Mouse (Mus musculus): ENCODE results near the gene Elmod3. TPM values are rescaled to one million over a fixed set of nuclear protein-coding genes. Genes with fewer than 3 reads are reported as not detected.

Gene Elmod3
- polyA plus RNA-seq (2015; fragmentation: Nextera tagmentation; extraction: Ambion mirVana): 16.9 and 17.0 TPM in 2 replicates

DNA sequence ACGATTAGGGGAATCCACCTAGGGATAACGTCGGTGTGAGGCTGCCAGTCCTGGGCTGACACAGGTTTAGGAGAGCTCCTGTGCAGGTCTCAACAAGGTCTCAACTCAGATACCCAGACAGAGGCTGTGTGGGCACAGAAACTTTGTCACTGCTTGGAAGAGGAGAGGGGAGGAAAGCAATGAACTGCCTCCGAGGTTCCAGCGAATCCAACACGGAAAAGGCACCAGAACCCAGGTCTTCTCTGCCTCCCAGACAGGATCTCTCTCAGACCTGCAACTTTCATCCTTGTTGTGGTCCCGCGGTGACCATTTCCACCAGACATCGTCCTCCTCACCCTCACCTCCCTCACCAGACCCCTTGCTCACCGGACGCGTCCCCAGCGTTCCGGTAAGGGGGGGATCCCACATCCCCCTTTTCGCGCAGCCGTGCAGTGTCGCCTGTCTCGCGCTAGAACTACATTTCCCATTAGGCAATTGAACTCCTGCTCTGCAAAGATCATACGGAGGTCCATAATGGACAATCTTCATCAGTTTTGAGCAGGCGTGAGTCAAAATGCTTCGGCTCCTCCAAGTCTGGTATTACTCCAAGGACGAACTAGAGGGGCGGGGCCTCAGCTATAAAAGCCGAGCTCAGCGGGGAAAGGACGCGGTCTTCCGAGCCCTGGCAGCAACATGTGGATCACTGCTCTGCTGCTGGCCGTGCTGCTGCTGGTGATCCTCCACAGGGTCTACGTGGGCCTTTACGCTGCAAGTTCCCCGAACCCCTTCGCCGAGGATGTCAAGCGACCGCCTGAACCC, at the start of gene Elmod3, which contains the start of gene Retsat:
Gene Elmod3 (minus strand): TSS at position 458 of the 798 bp plus-strand sequence.
Gene Retsat (plus strand): TSS at position 520 of the 798 bp plus-strand sequence.
- peak; percentile 95 for ATAC-seq
- WGBS: 1% methylated on average over 38 of the region's 38 CpGs

GRCm38 (mm10) chr6:72647383-72647820, 49.2 kb upstream of the Elmod3 start:
- WGBS: 49% methylated on average over 10 of the region's 10 CpGs
- no peaks in the 10 kb centered on the region for H3K36me3 ChIP-seq (ENCODE audit: control insufficient read depth, insufficient read depth)

More for the DNA sequence above, at the start of gene Elmod3, which contains the start of gene Retsat:
- peak within 1 kb of the TSS; percentile 60 for H3K27ac ChIP-seq (ENCODE audit: low read length)
- H3K27me3 ChIP-seq (replicated peaks; ENCODE audit: control insufficient read depth, insufficient read depth, low read length): no peaks in the 10 kb centered on the region
- H3K4me3 ChIP-seq (replicated peaks; ENCODE audit: low read length): peak within 1 kb of the TSS; percentile 72
- H3K4me2 ChIP-seq (ENCODE audit: low read length): peak within 1 kb of the TSS; percentile 72
- H3K36me3 ChIP-seq (ENCODE audit: control insufficient read depth, insufficient read depth): no peaks in the 10 kb centered on the region
- peak within 1 kb of the TSS; percentile 74 for H3K9ac ChIP-seq (replicated peaks; ENCODE audit: low read depth, low read length)
- H3K9me3 ChIP-seq (ENCODE audit: control insufficient read depth, low read length): no peaks in the 10 kb centered on the region
- peaks cover 15% of the 10 kb centered on the region for H3K4me1 ChIP-seq (replicated peaks; ENCODE audit: control insufficient read depth, insufficient read depth, low read length)

GRCm38 (mm10) chr6:72645364-72645763, 47.2 kb upstream of the Elmod3 start:
- Histone ChIP-seq H3K4me1 (replicated peaks; ENCODE audit: control insufficient read depth, insufficient read depth, low read length) (0 out of 2 replicates have a peak, but pooled peaks cover 2% of the 10 kb centered on the region), H3K9me3 (ENCODE audit: control insufficient read depth, low read length) (no peaks in the 10 kb centered on the region), H3K27ac (ENCODE audit: low read length) (no peak overlapping the region), H3K36me3 (ENCODE audit: control insufficient read depth, insufficient read depth) (no peaks in the 10 kb centered on the region), H3K4me3 (replicated peaks; ENCODE audit: low read length) (no peak overlapping the region), H3K4me2 (ENCODE audit: low read length) (no peak overlapping the region), H3K27me3 (replicated peaks; ENCODE audit: control insufficient read depth, insufficient read depth, low read length) (no peaks in the 10 kb centered on the region), H3K9ac (replicated peaks; ENCODE audit: low read depth, low read length) (no peak overlapping the region)
- WGBS: 18% methylated on average over 7 of the region's 7 CpGs
- ATAC-seq: peak; percentile 84

More at GRCm38 (mm10) chr6:72647383-72647820, 49.2 kb upstream of the Elmod3 start:
- H3K27me3 ChIP-seq (replicated peaks; ENCODE audit: control insufficient read depth, insufficient read depth, low read length): no peaks in the 10 kb centered on the region
- H3K4me3 ChIP-seq (replicated peaks; ENCODE audit: low read length): no peak overlapping the region
- H3K9ac ChIP-seq (replicated peaks; ENCODE audit: low read depth, low read length): no peak overlapping the region
- 0 out of 2 replicates have a peak, but pooled peaks cover 2% of the 10 kb centered on the region for H3K4me1 ChIP-seq (replicated peaks; ENCODE audit: control insufficient read depth, insufficient read depth, low read length)
- no peak overlapping the region for H3K27ac ChIP-seq (ENCODE audit: low read length)
- H3K9me3 ChIP-seq (ENCODE audit: control insufficient read depth, low read length): no peaks in the 10 kb centered on the region
- ATAC-seq: peak; percentile 70
- H3K4me2 ChIP-seq (ENCODE audit: low read length): no peak overlapping the region

GRCm38 (mm10) chr6:72644576-72644975, 46.4 kb upstream of the Elmod3 start:
- no peak overlapping the region for H3K9ac ChIP-seq (replicated peaks; ENCODE audit: low read depth, low read length)
- H3K4me1 ChIP-seq (replicated peaks; ENCODE audit: control insufficient read depth, insufficient read depth, low read length): 0 out of 2 replicates have a peak, but pooled peaks cover 2% of the 10 kb centered on the region
- no peak overlapping the region for H3K27ac ChIP-seq (ENCODE audit: low read length)
- no peak overlapping the region for H3K4me2 ChIP-seq (ENCODE audit: low read length)
- 53% methylated on average over 4 of the region's 4 CpGs for WGBS
- H3K36me3 ChIP-seq (ENCODE audit: control insufficient read depth, insufficient read depth): no peaks in the 10 kb centered on the region
- H3K4me3 ChIP-seq (replicated peaks; ENCODE audit: low read length): no peak overlapping the region
- H3K9me3 ChIP-seq (ENCODE audit: control insufficient read depth, low read length): no peaks in the 10 kb centered on the region
- no peaks in the 10 kb centered on the region for H3K27me3 ChIP-seq (replicated peaks; ENCODE audit: control insufficient read depth, insufficient read depth, low read length)
- ATAC-seq: no peak

GRCm38 (mm10) chr6:72641218-72641954, 43.2 kb upstream of the Elmod3 start:
- no peak overlapping the region for H3K27ac ChIP-seq (ENCODE audit: low read length)
- no peaks in the 10 kb centered on the region for H3K9me3 ChIP-seq (ENCODE audit: control insufficient read depth, low read length)
- H3K4me2 ChIP-seq (ENCODE audit: low read length): no peak overlapping the region
- H3K4me3 ChIP-seq (replicated peaks; ENCODE audit: low read length): no peak overlapping the region
- H3K9ac ChIP-seq (replicated peaks; ENCODE audit: low read depth, low read length): no peak overlapping the region
- no peaks in the 10 kb centered on the region for H3K27me3 ChIP-seq (replicated peaks; ENCODE audit: control insufficient read depth, insufficient read depth, low read length)
- no peak for ATAC-seq
- 0 out of 2 replicates have a peak, but pooled peaks cover 2% of the 10 kb centered on the region for H3K4me1 ChIP-seq (replicated peaks; ENCODE audit: control insufficient read depth, insufficient read depth, low read length)
- 88% methylated on average over 18 of the region's 18 CpGs for WGBS
- H3K36me3 ChIP-seq (ENCODE audit: control insufficient read depth, insufficient read depth): no peaks in the 10 kb centered on the region

DNA sequence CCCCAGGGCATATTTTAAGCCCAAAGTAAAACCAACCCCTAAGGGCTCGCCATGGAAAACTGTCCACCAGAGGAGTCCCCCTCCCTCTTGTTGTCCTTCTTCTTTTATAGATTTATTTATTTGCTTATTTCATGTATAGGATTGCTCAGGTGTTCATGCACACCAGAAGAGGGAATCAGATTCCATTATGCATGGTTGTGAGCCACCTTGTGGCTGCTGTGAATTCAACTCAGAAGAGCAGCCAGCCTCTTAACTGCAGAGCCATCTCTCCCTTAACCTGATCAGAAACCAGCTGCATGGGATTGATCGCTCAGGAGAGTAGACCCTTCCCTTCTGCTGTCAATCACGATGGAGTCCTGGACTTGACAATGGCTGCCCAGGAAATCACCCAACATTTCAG, 38.7 kb upstream of the Elmod3 start:
- no peak overlapping the region for H3K9ac ChIP-seq (replicated peaks; ENCODE audit: low read depth, low read length)
- H3K4me2 ChIP-seq (ENCODE audit: low read length): no peak overlapping the region
- H3K27ac ChIP-seq (ENCODE audit: low read length): no peak overlapping the region
- H3K4me1 ChIP-seq (replicated peaks; ENCODE audit: control insufficient read depth, insufficient read depth, low read length): no peaks in the 10 kb centered on the region; the same call in 1 of the 2 replicates
- H3K36me3 ChIP-seq (ENCODE audit: control insufficient read depth, insufficient read depth): no peaks in the 10 kb centered on the region
- WGBS: 92% methylated on average over 3 of the region's 3 CpGs
- ATAC-seq: 0 out of 2 replicates have a peak, but pooled peaks have one; percentile 33
- H3K4me3 ChIP-seq (replicated peaks; ENCODE audit: low read length): no peak overlapping the region
- no peaks in the 10 kb centered on the region for H3K27me3 ChIP-seq (replicated peaks; ENCODE audit: control insufficient read depth, insufficient read depth, low read length)
- H3K9me3 ChIP-seq (ENCODE audit: control insufficient read depth, low read length): no peaks in the 10 kb centered on the region

DNA sequence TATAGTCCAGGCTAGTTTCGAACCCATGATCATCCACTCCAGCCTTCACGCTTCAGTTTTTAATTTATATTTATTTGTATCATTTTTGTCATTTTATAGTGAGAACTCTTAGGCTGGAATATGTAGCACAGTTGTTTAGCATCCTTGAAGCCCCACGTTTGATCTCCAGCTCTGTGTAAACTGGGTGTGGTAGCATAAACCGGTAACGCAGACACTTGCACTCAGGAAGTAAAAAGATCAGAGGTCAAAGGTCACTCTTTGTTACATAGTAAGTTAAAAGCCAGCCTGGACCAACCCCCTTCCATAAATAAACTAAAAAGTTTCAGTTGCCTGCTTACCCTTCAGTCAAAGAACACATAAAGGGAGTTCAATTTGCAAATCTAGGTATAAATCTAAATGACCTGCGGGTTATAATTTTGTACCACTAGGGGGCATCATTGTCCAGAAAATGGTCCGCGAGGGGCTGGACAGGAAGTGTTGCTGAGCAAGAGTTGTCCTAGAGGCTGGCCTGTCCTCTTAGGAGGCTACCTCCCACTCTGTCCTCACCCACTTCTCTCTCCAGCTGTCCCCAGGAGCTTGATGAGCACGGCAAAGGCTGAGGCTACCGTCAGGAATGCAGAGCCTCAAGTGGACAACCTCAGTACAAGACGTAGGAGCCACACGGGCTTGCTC, 37.7 kb upstream of the Elmod3 start:
- no peak overlapping the region for H3K9ac ChIP-seq (replicated peaks; ENCODE audit: low read depth, low read length)
- no peaks in the 10 kb centered on the region for H3K27me3 ChIP-seq (replicated peaks; ENCODE audit: control insufficient read depth, insufficient read depth, low read length)
- H3K9me3 ChIP-seq (ENCODE audit: control insufficient read depth, low read length): no peaks in the 10 kb centered on the region
- no peaks in the 10 kb centered on the region for H3K36me3 ChIP-seq (ENCODE audit: control insufficient read depth, insufficient read depth)
- WGBS: 51% methylated on average over 12 of the region's 12 CpGs
- H3K4me3 ChIP-seq (replicated peaks; ENCODE audit: low read length): no peak overlapping the region
- H3K4me2 ChIP-seq (ENCODE audit: low read length): no peak overlapping the region
- H3K4me1 ChIP-seq (replicated peaks; ENCODE audit: control insufficient read depth, insufficient read depth, low read length): no peaks in the 10 kb centered on the region; the same call in 1 of the 2 replicates
- H3K27ac ChIP-seq (ENCODE audit: low read length): no peak overlapping the region
- ATAC-seq: peak; percentile 76

- Histone ChIP-seq H3K4me1 (replicated peaks; ENCODE audit: control insufficient read depth, insufficient read depth, low read length) (no peaks in the 10 kb centered on the region; the same call in 1 of the 2 replicates), H3K36me3 (ENCODE audit: control insufficient read depth, insufficient read depth) (no peaks in the 10 kb centered on the region), H3K9me3 (ENCODE audit: control insufficient read depth, low read length) (no peaks in the 10 kb centered on the region), H3K27me3 (replicated peaks; ENCODE audit: control insufficient read depth, insufficient read depth, low read length) (no peaks in the 10 kb centered on the region), H3K9ac (replicated peaks; ENCODE audit: low read depth, low read length) (no peak overlapping the region), H3K4me3 (replicated peaks; ENCODE audit: low read length) (no peak overlapping the region), H3K27ac (ENCODE audit: low read length) (no peak overlapping the region), H3K4me2 (ENCODE audit: low read length) (no peak overlapping the region)
- no peak for ATAC-seq
- 88% methylated on average over 10 of the region's 10 CpGs for WGBS
Observed at GRCm38 (mm10) chr6:72634311-72634710, 36.1 kb upstream of the Elmod3 start.
